Mouse (Mus musculus) liver, postnatal 0 days (tissue): Measurements from ENCODE around the gene Pde4b. TPM values are rescaled to one million over a fixed set of nuclear protein-coding genes. Genes with fewer than 3 reads are reported as not detected.
A peak's percentile ranks its signal among the peaks of the same experiment; 100 is the strongest.

ENCODE experiments used
- ATAC-seq: fragments of 200-750 bp; cut with Nextera tagmentation; 2 replicates; pipeline ENCODE4 v1.8.0; 2017; ENCODE audit warnings: mild to moderate bottlenecking, moderate library complexity
- DNase-seq: peaks from one replicate; pipeline ENCODE4 v3.0.0-alpha.2; 2016
- H3K27ac ChIP-seq: fragments of 300-500 bp; sonication (generic); 2 replicates; pipeline ENCODE4 v1.5.1; 2014; ENCODE audit warnings: antibody characterized with exemption, moderate library complexity, mild to moderate bottlenecking, low read depth
- H3K27me3 ChIP-seq: fragments of 300-500 bp; sonication (generic); 2 replicates; pipeline ENCODE4 v1.6.1; 2014; ENCODE audit warnings: low read length, control low read depth, mixed read lengths; ENCODE audit not compliant: insufficient read depth
- H3K36me3 ChIP-seq: fragments of 300-500 bp; sonication (generic); replicated peaks from 2 replicates; pipeline ENCODE4 v1.6.1; 2014; ENCODE audit warnings: mild to moderate bottlenecking, control low read depth, low read length, moderate library complexity, mixed read lengths; ENCODE audit not compliant: insufficient read depth
- H3K4me1 ChIP-seq: fragments of 300-500 bp; sonication (generic); 2 replicates; pipeline ENCODE4 v1.6.1; 2014; ENCODE audit warnings: antibody characterized with exemption, mild to moderate bottlenecking, control low read depth; ENCODE audit not compliant: insufficient read depth
- H3K4me2 ChIP-seq: fragments of 300-500 bp; sonication (generic); 2 replicates; pipeline ENCODE4 v1.6.1; 2014; ENCODE audit warnings: low read depth, mild to moderate bottlenecking, low read length, moderate library complexity, mixed read lengths
- H3K4me3 ChIP-seq: fragments of 300-500 bp; sonication (generic); 2 replicates; pipeline ENCODE4 v1.5.1; 2014; ENCODE audit warnings: low read depth, low read length
- H3K9ac ChIP-seq: fragments of 300-500 bp; sonication (generic); replicated peaks from 2 replicates; pipeline ENCODE4 v1.6.1; 2014; ENCODE audit warnings: mild to moderate bottlenecking, moderate library complexity
- H3K9me3 ChIP-seq: fragments of 300-500 bp; sonication (generic); 2 replicates; pipeline ENCODE4 v1.6.1; 2016; ENCODE audit warnings: mild to moderate bottlenecking, control low read depth, low read length, mixed read lengths
- CTCF ChIP-seq: sonication (generic); IDR thresholded peaks from 2 replicates; pipeline ENCODE4 v1.5.1; 2016; ENCODE audit warnings: antibody characterized with exemption, low read depth
- EP300 ChIP-seq: IDR thresholded peaks from 2 replicates; pipeline ENCODE4 v1.6.1; 2016; ENCODE audit warnings: antibody characterized with exemption, low read depth, mild to moderate bottlenecking
- WGBS: fragments of 180-500 bp; shearing (Covaris S2); extraction: QIAGEN DNeasy Blood & Tissue Kit; methylation state at CpG from one replicate; pipeline ENCODE4 v1.1.7; 2014; ENCODE audit not compliant: insufficient replicate concordance; 5-methylcytosine and 5-hydroxymethylcytosine counted together
- polyA plus RNA-seq: library from polyadenylated mRNA; unstranded; fragments of >200 nt; fragmentation: Nextera tagmentation; extraction: Ambion mirVana; gene quantifications from 2 replicates; pipeline ENCODE4 v1.2.1, GENCODE M21; 2015

The Pde4b gene
- polyA plus RNA-seq, 1 experiment from 2014 or later = 3.7 TPM

GRCm38 (mm10) chr4:102572031-102572430 lies 484.7 kb downstream of the Pde4b start:
- Histone ChIP-seq H3K4me1 (peaks cover 69% of the 10 kb centered on the region), H3K4me3 (peak overlapping the region; percentile 71), H3K9me3 (no peaks in the 10 kb centered on the region), H3K27ac (peak overlapping the region; percentile 64), H3K9ac (peak overlapping the region; percentile 61), H3K27me3 (no peaks in the 10 kb centered on the region), H3K4me2 (peak overlapping the region; percentile 80), H3K36me3 (peaks cover 10% of the 10 kb centered on the region; the same call in 1 of the 2 replicates)
- 36% methylated on average over 6 of the region's 6 CpGs for WGBS
- DNase-seq = peak; percentile 26
- TF ChIP-seq CTCF = no peak
- no peak for TF ChIP-seq EP300
- ATAC-seq = no peak

GRCm38 (mm10) chr4:102572591-102572990 lies 485.2 kb downstream of the Pde4b start:
- Histone ChIP-seq H3K27me3 (no peaks in the 10 kb centered on the region), H3K27ac (peak overlapping the region; percentile 76; the same call in 1 of the 2 replicates), H3K9ac (peak overlapping the region; percentile 61), H3K9me3 (no peaks in the 10 kb centered on the region), H3K4me1 (peaks cover 67% of the 10 kb centered on the region), H3K4me2 (peak overlapping the region; percentile 80), H3K4me3 (peak overlapping the region; percentile 71), H3K36me3 (peaks cover 10% of the 10 kb centered on the region; the same call in 1 of the 2 replicates)
- 50% methylated on average over 3 of the region's 3 CpGs for WGBS
- DNase-seq (peak; percentile 11), ATAC-seq (no peak)
- TF ChIP-seq CTCF (no peak), EP300 (no peak)

- Histone ChIP-seq H3K27me3 (no peaks in the 10 kb centered on the region), H3K36me3 (peaks cover 10% of the 10 kb centered on the region), H3K9ac (no peak overlapping the region), H3K4me1 (peaks cover 66% of the 10 kb centered on the region), H3K4me2 (peak overlapping the region; percentile 80), H3K27ac (peak overlapping the region; percentile 76), H3K4me3 (0 out of 2 replicates have a peak overlapping the region, but pooled peaks have one; percentile 71), H3K9me3 (no peaks in the 10 kb centered on the region)
- 71% methylated on average over 4 of the region's 4 CpGs for WGBS
- ATAC-seq (no peak), DNase-seq (peak; percentile 8)
- TF ChIP-seq CTCF = no peak
- TF ChIP-seq EP300 = no peak
Measured at GRCm38 (mm10) chr4:102573361-102573781, 486.0 kb downstream of the Pde4b start.

GRCm38 (mm10) chr4:102574226-102574625 lies 486.9 kb downstream of the Pde4b start:
- H3K27me3 ChIP-seq = no peaks in the 10 kb centered on the region
- H3K9ac ChIP-seq = peak overlapping the region; percentile 32
- TF ChIP-seq CTCF = no peak
- TF ChIP-seq EP300 = peak; percentile 49; the same call in 1 of the 2 replicates
- 19% methylated on average over 9 of the region's 9 CpGs for WGBS
- ATAC-seq = peak; percentile 51
- peak; percentile 54 for DNase-seq
- no peaks in the 10 kb centered on the region for H3K9me3 ChIP-seq
- 0 out of 2 replicates have a peak overlapping the region, but pooled peaks have one; percentile 21 for H3K4me3 ChIP-seq
- H3K36me3 ChIP-seq = peaks cover 10% of the 10 kb centered on the region
- peak overlapping the region; percentile 80 for H3K4me2 ChIP-seq
- peak overlapping the region; percentile 76 for H3K27ac ChIP-seq
- H3K4me1 ChIP-seq = peaks cover 60% of the 10 kb centered on the region

GRCm38 (mm10) chr4:102574666-102575254 lies 487.4 kb downstream of the Pde4b start:
- Histone ChIP-seq H3K27ac (peak overlapping the region; percentile 76), H3K4me3 (0 out of 2 replicates have a peak overlapping the region, but pooled peaks have one; percentile 21), H3K36me3 (peaks cover 10% of the 10 kb centered on the region), H3K9ac (peak overlapping the region; percentile 32; the same call in 1 of the 2 replicates), H3K9me3 (no peaks in the 10 kb centered on the region), H3K4me1 (peaks cover 57% of the 10 kb centered on the region), H3K27me3 (no peaks in the 10 kb centered on the region), H3K4me2 (peak overlapping the region; percentile 80)
- no peak for DNase-seq
- no peak for TF ChIP-seq CTCF
- TF ChIP-seq EP300 = no peak
- 60% methylated on average over 10 of the region's 10 CpGs for WGBS
- no peak for ATAC-seq

- DNase-seq (no peak), ATAC-seq (no peak)
- no peak overlapping the region for H3K27ac ChIP-seq
- no peaks in the 10 kb centered on the region for H3K9me3 ChIP-seq
- H3K27me3 ChIP-seq = no peaks in the 10 kb centered on the region
- H3K36me3 ChIP-seq = peaks cover 10% of the 10 kb centered on the region
- no peak overlapping the region for H3K9ac ChIP-seq
- H3K4me3 ChIP-seq = no peak overlapping the region
- peaks cover 57% of the 10 kb centered on the region for H3K4me1 ChIP-seq
- 69% methylated on average over 6 of the region's 6 CpGs for WGBS
- no peak overlapping the region for H3K4me2 ChIP-seq
- TF ChIP-seq CTCF (no peak), EP300 (no peak)
Measured at GRCm38 (mm10) chr4:102576109-102576508, 488.8 kb downstream of the Pde4b start.
